In genomic region chr2:125857707-125858106, GRCm38 (mm10) we compare ENCODE assay signal across 9 mouse cellular contexts. TPM values are rescaled to one million over a fixed set of nuclear protein-coding genes. Genes with fewer than 3 reads are reported as not detected.
A peak's percentile ranks its signal among the peaks of the same experiment; 100 is the strongest.
DNase-seq lines count a peak whose midpoint lies in the region; ATAC-seq and TF ChIP-seq lines count a peak whose summit lies in the region.
"Had no signal": no experiment of that assay in that cellular context is flagged by ENCODE, and none has a peak within 500 bp of the region (broad histone marks: within the 10 kb centered on the region; RNA-seq: fewer than 3 reads in every experiment).

No protein-coding gene starts in this region.

- no peak overlapping the region for H3K27ac ChIP-seq in kidney, postnatal 0 days
- H3K27ac ChIP-seq in embryonic facial prominence, embryonic 14.5 days (replicated peaks; ENCODE audit: low read depth, low read length), result no peak overlapping the region
- H3K27ac ChIP-seq in intestine, postnatal 0 days (ENCODE audit: low read depth, low read length), result no peak overlapping the region
- no peak overlapping the region for H3K27ac ChIP-seq in neural tube, embryonic 12.5 days

- peak; percentile 36 for TF ChIP-seq CTCF in kidney, postnatal 0 days (IDR thresholded peaks at IDR 0.05; ENCODE audit: low read depth)
- TF ChIP-seq CTCF in intestine, postnatal 0 days (IDR thresholded peaks at IDR 0.05; ENCODE audit: low read depth), result peak; percentile 39

- no peak overlapping the region for H3K9ac ChIP-seq in kidney, postnatal 0 days (ENCODE audit: low read depth, low read length)
- peak overlapping the region; percentile 97; the same call in 1 of the 2 replicates for H3K9ac ChIP-seq in embryonic facial prominence, embryonic 14.5 days (ENCODE audit: low read depth, low read length)
- H3K9ac ChIP-seq in intestine, postnatal 0 days (ENCODE audit: low read depth, low read length), result no peak overlapping the region
- H3K9ac ChIP-seq in neural tube, embryonic 12.5 days, result peak overlapping the region; percentile 99; the same call in 1 of the 2 replicates

- H3K4me3 ChIP-seq in kidney, postnatal 0 days (replicated peaks; ENCODE audit: low read depth, low read length), result peak overlapping the region; percentile 97
- H3K4me3 ChIP-seq in embryonic facial prominence, embryonic 14.5 days (ENCODE audit: low read depth, low read length), result peak overlapping the region; percentile 77
- peak overlapping the region; percentile 100 for H3K4me3 ChIP-seq in intestine, postnatal 0 days (ENCODE audit: low read depth, low read length)
- peak overlapping the region; percentile 100 for H3K4me3 ChIP-seq in neural tube, embryonic 12.5 days

- no peak for DNase-seq in kidney, postnatal 0 days (ENCODE audit: low spot score)
- no peak for DNase-seq in kidney, adult 18-20 months
- DNase-seq in embryonic facial prominence, embryonic 14.5 days (ENCODE audit: low spot score), result no peak
- DNase-seq in left cerebral cortex, adult 8-10 months (ENCODE audit: low spot score in 2 of 2), result no peak
- DNase-seq in testis, postnatal 10 days (ENCODE audit: low spot score), result no peak
- DNase-seq in spleen, postnatal 4 days (ENCODE audit: low spot score in 2 of 2), result no peak
- DNase-seq: cerebellum, adult 11 months had no signal

- no peaks in the 10 kb centered on the region for H3K27me3 ChIP-seq in kidney, postnatal 0 days (ENCODE audit: insufficient read depth, low read length)
- no peaks in the 10 kb centered on the region for H3K27me3 ChIP-seq in embryonic facial prominence, embryonic 14.5 days (replicated peaks; ENCODE audit: control insufficient read depth, insufficient read depth, low read length)
- H3K27me3 ChIP-seq in intestine, postnatal 0 days (replicated peaks; ENCODE audit: control insufficient read depth, insufficient read depth, low read length), result no peaks in the 10 kb centered on the region
- H3K27me3 ChIP-seq in neural tube, embryonic 12.5 days (replicated peaks), result no peaks in the 10 kb centered on the region

- no peaks in the 10 kb centered on the region for H3K4me1 ChIP-seq in kidney, postnatal 0 days (replicated peaks; ENCODE audit: insufficient read depth, low read length)
- peaks cover 9% of the 10 kb centered on the region for H3K4me1 ChIP-seq in embryonic facial prominence, embryonic 14.5 days (ENCODE audit: control insufficient read depth, insufficient read depth, low read length)
- H3K4me1 ChIP-seq in intestine, postnatal 0 days (replicated peaks; ENCODE audit: control insufficient read depth, insufficient read depth, low read length), result no peaks in the 10 kb centered on the region; the same call in 1 of the 2 replicates
- H3K4me1 ChIP-seq in neural tube, embryonic 12.5 days, result no peaks in the 10 kb centered on the region

- 44% methylated on average over 3 of the region's 3 CpGs for WGBS in kidney, postnatal 0 days
- 42% methylated on average over 3 of the region's 3 CpGs for WGBS in embryonic facial prominence, embryonic 14.5 days
- WGBS in intestine, postnatal 0 days, result 51% methylated on average over 3 of the region's 3 CpGs
- 50% methylated on average over 3 of the region's 3 CpGs for WGBS in neural tube, embryonic 12.5 days

- no peaks in the 10 kb centered on the region for H3K36me3 ChIP-seq in kidney, postnatal 0 days (ENCODE audit: insufficient read depth, low read length)
- H3K36me3 ChIP-seq in embryonic facial prominence, embryonic 14.5 days (ENCODE audit: control insufficient read depth, insufficient read depth, low read length), result no peaks in the 10 kb centered on the region
- H3K36me3 ChIP-seq in intestine, postnatal 0 days (ENCODE audit: control insufficient read depth, insufficient read depth), result no peaks in the 10 kb centered on the region
- no peaks in the 10 kb centered on the region for H3K36me3 ChIP-seq in neural tube, embryonic 12.5 days

- ATAC-seq in kidney, postnatal 0 days (replicated peaks; ENCODE audit: low FRiP score, low read depth), result no peak
- ATAC-seq in embryonic facial prominence, embryonic 14.5 days (ENCODE audit: low read depth), result no peak
- ATAC-seq in intestine, postnatal 0 days, result no peak
- no peak for ATAC-seq in neural tube, embryonic 12.5 days (ENCODE audit: low FRiP score, low read depth)

- H3K4me2 ChIP-seq in kidney, postnatal 0 days (ENCODE audit: low read length), result peak overlapping the region; percentile 86
- H3K4me2 ChIP-seq in embryonic facial prominence, embryonic 14.5 days (ENCODE audit: low read depth, low read length), result peak overlapping the region; percentile 67
- peak overlapping the region; percentile 85 for H3K4me2 ChIP-seq in intestine, postnatal 0 days (replicated peaks; ENCODE audit: low read depth)
- peak overlapping the region; percentile 73 for H3K4me2 ChIP-seq in neural tube, embryonic 12.5 days (replicated peaks)

- H3K9me3 ChIP-seq in kidney, postnatal 0 days (replicated peaks; ENCODE audit: low read length), result no peaks in the 10 kb centered on the region
- H3K9me3 ChIP-seq in embryonic facial prominence, embryonic 14.5 days (ENCODE audit: control insufficient read depth, low read length), result no peaks in the 10 kb centered on the region
- no peaks in the 10 kb centered on the region for H3K9me3 ChIP-seq in intestine, postnatal 0 days (ENCODE audit: control insufficient read depth)
- no peaks in the 10 kb centered on the region for H3K9me3 ChIP-seq in neural tube, embryonic 12.5 days

RNA-seq across cellular contexts. Expression of gene Galk2, which starts 1.2 kb away (rescaled TPM):
- polyA plus RNA-seq in kidney, postnatal 0 days (2015; fragmentation: Nextera tagmentation; extraction: Ambion mirVana), result 60.6 and 63.8 TPM in 2 replicates
- polyA plus RNA-seq in embryonic facial prominence, embryonic 14.5 days (2014; fragmentation: Nextera tagmentation; extraction: Ambion mirVana), result 35.2 and 42.0 TPM in 2 replicates
- 84.1 and 85.3 TPM in 2 replicates for polyA plus RNA-seq in intestine, postnatal 0 days (2015; fragmentation: Nextera tagmentation; extraction: Ambion mirVana)
- polyA plus RNA-seq in neural tube, embryonic 12.5 days (2016; fragmentation: Nextera tagmentation; extraction: Ambion mirVana), result 26.6 and 29.0 TPM in 2 replicates
- total RNA-seq in left cerebral cortex, adult 8-10 months (2022), result 10 to 100 TPM; 29.2 to 34.3 (median 32.6) TPM

RNA-seq across cellular contexts. Expression of gene Cops2, which starts 1.2 kb away (rescaled TPM):
- polyA plus RNA-seq in kidney, postnatal 0 days (2015; fragmentation: Nextera tagmentation; extraction: Ambion mirVana), result 65.2 and 67.9 TPM in 2 replicates
- 89.0 and 90.0 TPM in 2 replicates for polyA plus RNA-seq in embryonic facial prominence, embryonic 14.5 days (2014; fragmentation: Nextera tagmentation; extraction: Ambion mirVana)
- polyA plus RNA-seq in intestine, postnatal 0 days (2015; fragmentation: Nextera tagmentation; extraction: Ambion mirVana), result 28.7 and 29.8 TPM in 2 replicates
- 74.5 and 83.4 TPM in 2 replicates for polyA plus RNA-seq in neural tube, embryonic 12.5 days (2016; fragmentation: Nextera tagmentation; extraction: Ambion mirVana)
- 100 to 1,000 TPM; 105 to 118 (median 108) TPM for total RNA-seq in left cerebral cortex, adult 8-10 months (2022)

Comparison
In these comparisons a context has a peak if more than half of its experiments do, and no peak if none do; other contexts are left out.
1. H3K9ac ChIP-seq: peak in embryonic facial prominence, embryonic 14.5 days (single experiment) and neural tube, embryonic 12.5 days (single experiment); none in kidney, postnatal 0 days (single experiment) and intestine, postnatal 0 days (single experiment).
2. Peak in every context shown above with its lines, with median percentiles within 50 percentile points of each other: H3K4me2 ChIP-seq and H3K4me3 ChIP-seq.